Mouse (Mus musculus): ENCODE measurements at regions not wholly inside any gene's neighbourhood (a gene's known extent, or its start where the extent isn't known, plus 50 kb on each side); places are given as distances from the start of the nearest gene placed in this dataset.

DNA sequence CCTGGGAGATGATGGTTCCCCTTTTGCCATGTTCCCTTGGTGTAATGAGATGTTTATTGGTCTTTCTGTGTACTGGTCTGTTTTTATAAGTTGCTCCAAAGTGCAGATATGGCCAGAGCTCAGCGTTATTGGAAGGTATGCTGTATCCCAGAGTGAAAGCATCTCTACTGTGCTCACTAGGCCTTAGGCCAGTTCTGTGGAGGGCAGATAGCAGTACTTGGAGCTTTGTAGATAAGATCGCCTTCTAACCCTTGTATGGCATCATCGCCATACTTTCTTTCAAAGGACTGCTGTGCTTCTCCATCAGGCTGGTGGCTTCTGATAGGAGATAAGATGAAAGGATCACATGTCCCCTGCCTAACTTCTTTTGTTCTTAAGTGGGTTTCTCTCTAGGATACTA lies 94.0 kb upstream of the Tspan8 start:
- Histone ChIP-seq H3K36me3 (ENCODE audit: control insufficient read depth, insufficient read depth) (no peaks in the 10 kb centered on the region), H3K27ac (ENCODE audit: low read length) (no peak overlapping the region), H3K9ac (replicated peaks; ENCODE audit: low read depth, low read length) (no peak overlapping the region), H3K27me3 (replicated peaks; ENCODE audit: control insufficient read depth, insufficient read depth, low read length) (no peaks in the 10 kb centered on the region), H3K4me2 (ENCODE audit: low read length) (no peak overlapping the region), H3K4me3 (replicated peaks; ENCODE audit: low read length) (no peak overlapping the region), H3K4me1 (replicated peaks; ENCODE audit: control insufficient read depth, insufficient read depth, low read length) (no peaks in the 10 kb centered on the region), H3K9me3 (ENCODE audit: control insufficient read depth, low read length) (no peaks in the 10 kb centered on the region)
- no peak for ATAC-seq
- 95% methylated on average over 3 of the region's 3 CpGs for WGBS

DNA sequence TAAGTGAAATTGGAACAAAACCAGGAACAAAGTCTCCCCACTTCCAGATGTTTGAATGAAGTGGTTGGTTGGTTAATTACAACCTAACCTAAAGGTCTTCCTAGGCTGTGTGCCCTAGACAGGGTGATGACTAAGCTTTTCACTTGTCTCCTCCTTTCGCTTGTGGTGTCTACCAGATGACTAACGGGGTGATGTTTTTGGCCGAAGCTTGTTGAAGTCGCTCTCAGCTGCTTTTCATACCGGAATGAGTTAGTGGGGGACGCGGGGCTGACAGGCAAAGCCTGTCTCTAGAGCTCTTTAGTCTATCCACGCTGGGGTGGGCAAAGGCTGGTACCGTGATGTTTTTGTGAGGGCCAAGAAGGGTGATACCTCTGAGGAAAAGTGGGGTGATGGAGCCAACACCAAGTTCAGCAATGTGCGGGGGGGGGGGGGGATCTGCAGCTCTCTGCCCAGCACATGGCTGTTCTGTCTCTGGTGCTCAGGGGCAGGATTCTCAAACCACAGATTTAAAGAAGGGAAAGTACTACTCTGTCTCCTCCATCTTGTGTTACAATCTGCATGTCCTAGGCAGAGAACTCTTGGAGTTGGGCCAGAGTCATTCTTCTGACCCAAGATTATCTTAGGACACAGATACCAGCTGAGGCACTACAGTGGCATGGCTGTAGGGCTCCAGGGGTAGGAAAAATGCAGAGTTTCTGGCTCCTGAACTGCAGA lies 73.8 kb upstream of the Tspan8 start:
- no peak for ATAC-seq
- no peaks in the 10 kb centered on the region for H3K36me3 ChIP-seq (ENCODE audit: control insufficient read depth, insufficient read depth)
- H3K4me2 ChIP-seq (ENCODE audit: low read length): no peak overlapping the region
- H3K27me3 ChIP-seq (replicated peaks; ENCODE audit: control insufficient read depth, insufficient read depth, low read length): no peaks in the 10 kb centered on the region
- 90% methylated on average over 9 of the region's 10 CpGs for WGBS
- H3K9me3 ChIP-seq (ENCODE audit: control insufficient read depth, low read length): no peaks in the 10 kb centered on the region
- no peak overlapping the region for H3K27ac ChIP-seq (ENCODE audit: low read length)
- no peak overlapping the region for H3K9ac ChIP-seq (replicated peaks; ENCODE audit: low read depth, low read length)
- H3K4me1 ChIP-seq (replicated peaks; ENCODE audit: control insufficient read depth, insufficient read depth, low read length): no peaks in the 10 kb centered on the region
- H3K4me3 ChIP-seq (replicated peaks; ENCODE audit: low read length): no peak overlapping the region

DNA sequence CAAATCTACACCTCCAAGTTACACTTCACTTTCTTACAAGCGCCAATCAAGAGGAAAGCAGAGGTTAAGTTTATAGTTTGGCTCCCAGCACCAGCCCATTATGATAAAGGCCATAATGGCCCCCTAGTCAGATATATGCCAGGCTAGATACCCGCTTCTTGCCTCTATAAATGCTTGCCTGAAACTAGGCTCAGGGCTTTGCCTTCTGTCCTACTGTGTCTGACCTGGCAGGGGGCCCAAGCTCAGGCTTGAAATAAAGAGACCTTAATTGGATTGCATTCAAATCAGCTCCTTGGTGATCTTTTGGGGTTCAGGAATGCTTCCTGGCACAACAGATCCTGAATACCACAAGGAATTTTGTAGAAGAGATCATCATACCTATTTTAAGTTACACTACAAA lies 66.8 kb upstream of the Tspan8 start:
- Histone ChIP-seq H3K36me3 (ENCODE audit: control insufficient read depth, insufficient read depth) (no peaks in the 10 kb centered on the region), H3K27me3 (replicated peaks; ENCODE audit: control insufficient read depth, insufficient read depth, low read length) (no peaks in the 10 kb centered on the region), H3K4me3 (replicated peaks; ENCODE audit: low read length) (no peak overlapping the region), H3K4me1 (replicated peaks; ENCODE audit: control insufficient read depth, insufficient read depth, low read length) (no peaks in the 10 kb centered on the region), H3K4me2 (ENCODE audit: low read length) (no peak overlapping the region), H3K27ac (ENCODE audit: low read length) (no peak overlapping the region), H3K9ac (replicated peaks; ENCODE audit: low read depth, low read length) (no peak overlapping the region), H3K9me3 (ENCODE audit: control insufficient read depth, low read length) (no peaks in the 10 kb centered on the region)
- ATAC-seq: no peak
- WGBS: 36% methylated on average over 2 of the region's 2 CpGs

DNA sequence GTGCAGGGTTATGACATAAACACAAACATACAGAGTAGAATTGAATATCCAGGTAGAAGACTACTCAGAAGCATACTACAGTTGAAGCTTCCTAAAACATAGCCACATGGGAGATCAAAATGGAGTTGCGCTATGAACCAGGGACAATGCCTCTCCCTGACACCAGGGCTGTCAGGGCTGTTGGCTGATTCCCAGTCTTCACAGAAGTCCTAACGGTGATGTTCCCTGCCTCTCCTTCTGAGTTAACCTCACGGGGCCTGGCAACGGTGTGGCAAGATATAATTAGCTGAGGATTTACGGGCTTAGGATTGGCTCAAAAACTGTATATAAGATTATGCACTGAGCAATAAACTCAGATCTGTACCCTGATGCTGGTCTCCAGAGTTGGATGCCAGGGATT lies 66.4 kb upstream of the Tspan8 start:
- WGBS: 45% methylated on average over 5 of the region's 5 CpGs
- no peak for ATAC-seq

DNA sequence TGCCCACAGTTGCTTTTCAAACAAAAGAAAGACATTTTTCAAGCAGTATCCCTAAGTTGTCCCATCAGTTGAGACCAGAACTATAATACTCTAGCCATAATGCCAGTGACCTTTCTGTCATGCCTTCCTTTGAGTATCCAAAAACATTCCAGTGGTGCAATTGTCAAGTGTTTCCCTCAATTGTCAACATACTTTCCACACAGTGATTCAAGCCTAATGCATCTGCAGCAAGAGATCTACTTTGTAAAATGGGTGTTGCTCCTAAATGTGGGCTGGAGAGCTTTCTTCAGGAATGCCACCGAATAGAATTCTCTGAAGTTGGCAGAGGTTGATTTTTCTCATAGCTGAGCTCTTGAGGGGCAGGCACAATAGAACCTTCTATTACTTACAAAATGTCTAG lies 58.0 kb upstream of the Tspan8 start:
- Histone ChIP-seq H3K9me3 (ENCODE audit: control insufficient read depth, low read length) (no peaks in the 10 kb centered on the region), H3K4me1 (replicated peaks; ENCODE audit: control insufficient read depth, insufficient read depth, low read length) (no peaks in the 10 kb centered on the region), H3K4me2 (ENCODE audit: low read length) (no peak overlapping the region), H3K27ac (ENCODE audit: low read length) (no peak overlapping the region), H3K4me3 (replicated peaks; ENCODE audit: low read length) (no peak overlapping the region), H3K27me3 (replicated peaks; ENCODE audit: control insufficient read depth, insufficient read depth, low read length) (no peaks in the 10 kb centered on the region), H3K36me3 (ENCODE audit: control insufficient read depth, insufficient read depth) (no peaks in the 10 kb centered on the region), H3K9ac (replicated peaks; ENCODE audit: low read depth, low read length) (no peak overlapping the region)
- no peak for ATAC-seq
- WGBS: 82% methylated on average over 1 of the region's 1 CpGs

More for the DNA sequence above, 66.4 kb upstream of the Tspan8 start:
- H3K27ac ChIP-seq (ENCODE audit: low read length): no peak overlapping the region
- no peak overlapping the region for H3K4me2 ChIP-seq (ENCODE audit: low read length)
- no peaks in the 10 kb centered on the region for H3K36me3 ChIP-seq (ENCODE audit: control insufficient read depth, insufficient read depth)
- no peaks in the 10 kb centered on the region for H3K9me3 ChIP-seq (ENCODE audit: control insufficient read depth, low read length)
- no peaks in the 10 kb centered on the region for H3K4me1 ChIP-seq (replicated peaks; ENCODE audit: control insufficient read depth, insufficient read depth, low read length)
- no peaks in the 10 kb centered on the region for H3K27me3 ChIP-seq (replicated peaks; ENCODE audit: control insufficient read depth, insufficient read depth, low read length)
- no peak overlapping the region for H3K4me3 ChIP-seq (replicated peaks; ENCODE audit: low read length)
- no peak overlapping the region for H3K9ac ChIP-seq (replicated peaks; ENCODE audit: low read depth, low read length)
